In the genomic region with DNA sequence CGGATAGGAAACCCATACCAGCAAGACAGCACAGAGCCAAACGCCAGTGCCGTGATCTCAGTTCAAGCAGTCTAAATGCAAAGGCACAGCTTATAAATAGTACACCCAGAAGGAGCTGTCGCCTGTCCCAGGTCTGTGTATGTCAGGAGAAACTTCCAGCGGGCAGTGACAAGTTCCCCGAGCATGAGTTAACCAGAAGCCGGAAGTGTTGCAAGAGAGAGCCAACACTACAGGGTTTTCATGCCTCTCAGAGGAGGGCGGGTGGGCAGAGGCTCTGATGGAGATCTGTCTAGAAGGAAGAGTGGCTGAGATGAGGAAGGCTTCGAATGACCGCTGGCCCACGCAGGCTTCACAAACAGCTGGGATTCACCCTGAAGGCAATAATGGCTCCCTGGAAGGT, we compare ENCODE assay signal across 22 mouse cellular contexts. TPM values are rescaled to one million over a fixed set of nuclear protein-coding genes. Genes with fewer than 3 reads are reported as not detected.
DNase-seq lines count a peak whose midpoint lies in the region; ATAC-seq and TF ChIP-seq lines count a peak whose summit lies in the region.
"Had no signal": no experiment of that assay in that cellular context is flagged by ENCODE, and none has a peak within 500 bp of the region (broad histone marks: within the 10 kb centered on the region; RNA-seq: fewer than 3 reads in every experiment).

No protein-coding gene starts in this region.

- intact Hi-C loops in gastrocnemius, adult 2 months (cut with DNase I), result no loop called here
- intact Hi-C loops in gastrocnemius, postnatal 14 days (cut with DNase I; ENCODE audit: low total_unique reads), result no loop called here

- H3K27ac ChIP-seq in gastrocnemius, adult 2 months, result peak overlapping the region; percentile 77
- H3K27ac ChIP-seq in heart, embryonic 16.5 days (ENCODE audit: low read length), result peak overlapping the region; percentile 59; the same call in 1 of the 2 replicates
- no peak overlapping the region for H3K27ac ChIP-seq in hindbrain, postnatal 0 days
- no peak overlapping the region for H3K27ac ChIP-seq in midbrain, embryonic 10.5 days (replicated peaks)
- H3K27ac ChIP-seq: limb, embryonic 13.5 days; midbrain, embryonic 15.5 days had no signal

- peaks cover 2% of the 10 kb centered on the region; the same call in 1 of the 2 replicates for H3K4me1 ChIP-seq in heart, embryonic 16.5 days (ENCODE audit: control insufficient read depth, insufficient read depth, low read length)
- peaks cover 23% of the 10 kb centered on the region for H3K4me1 ChIP-seq in E14TG2a.4 (replicated peaks; ENCODE audit: low read depth, low read length)
- no peaks in the 10 kb centered on the region for H3K4me1 ChIP-seq in hindbrain, postnatal 0 days (ENCODE audit: insufficient read depth, low read length)
- H3K4me1 ChIP-seq in midbrain, embryonic 10.5 days, result no peaks in the 10 kb centered on the region
- H3K4me1 ChIP-seq: midbrain, embryonic 15.5 days had no signal

- H3K9me3 ChIP-seq in heart, embryonic 16.5 days (replicated peaks; ENCODE audit: control insufficient read depth, low read length), result no peaks in the 10 kb centered on the region
- no peaks in the 10 kb centered on the region for H3K9me3 ChIP-seq in E14TG2a.4 (ENCODE audit: low read length)
- no peaks in the 10 kb centered on the region for H3K9me3 ChIP-seq in hindbrain, postnatal 0 days (ENCODE audit: low read length)
- no peaks in the 10 kb centered on the region for H3K9me3 ChIP-seq in midbrain, embryonic 10.5 days (replicated peaks)
- H3K9me3 ChIP-seq: limb, embryonic 13.5 days; midbrain, embryonic 15.5 days had no signal

- peak overlapping the region; percentile 43 for H3K4me2 ChIP-seq in heart, embryonic 16.5 days (ENCODE audit: low read depth, low read length)
- H3K4me2 ChIP-seq in hindbrain, postnatal 0 days (ENCODE audit: low read depth, low read length), result no peak overlapping the region
- H3K4me2 ChIP-seq: limb, embryonic 13.5 days; midbrain, embryonic 15.5 days had no signal

- TF ChIP-seq CTCF in gastrocnemius, adult 2 months (IDR thresholded peaks at IDR 0.05), result no peak
- no peak for TF ChIP-seq CTCF in E14TG2a.4 (conservative IDR thresholded peaks at IDR 0.05; ENCODE audit: low read length)
- no peak for TF ChIP-seq CTCF in hindbrain, postnatal 0 days (IDR thresholded peaks at IDR 0.05; ENCODE audit: low read depth)

- H3K9ac ChIP-seq in heart, embryonic 16.5 days (ENCODE audit: low read length), result peak overlapping the region; percentile 25; the same call in 1 of the 2 replicates
- H3K9ac ChIP-seq in hindbrain, postnatal 0 days (replicated peaks; ENCODE audit: low read length), result no peak overlapping the region
- H3K9ac ChIP-seq: limb, embryonic 13.5 days; midbrain, embryonic 15.5 days had no signal

- peak; percentile 48 for DNase-seq in gastrocnemius, adult 2 months
- no peak for DNase-seq in gastrocnemius, postnatal 14 days
- DNase-seq in heart, adult 8-10 months (ENCODE audit: low spot score), result no peak
- no peak for DNase-seq in hindbrain, postnatal 0 days (ENCODE audit: low spot score)
- DNase-seq in midbrain, embryonic 10.5 days (ENCODE audit: low spot score), result no peak
- DNase-seq: cerebellum, adult 9-11 months; embryo, embryonic 11 days; kidney, adult 8-10 months; kidney, postnatal 4 days; right cerebral cortex, adult 18-20 months; thymus, adult 18-20 months had no signal

- ATAC-seq in heart, embryonic 16.5 days (replicated peaks; ENCODE audit: extremely low read depth, insufficient read depth, low FRiP score), result 0 out of 2 replicates have a peak, but pooled peaks have one; percentile 28
- peak; percentile 12 to 58; a peak in 1 of 4 replicates for ATAC-seq in hematopoietic stem cell, adult 5-6 weeks (replicated peaks in 1 of 2; ENCODE audit: insufficient read depth in 1 of 2, low FRiP score in 2 of 2, low TSS enrichment in 1 of 2, low read depth in 1 of 2, poor library complexity in 2 of 2, severe bottlenecking in 2 of 2)
- no peak for ATAC-seq in hindbrain, postnatal 0 days
- ATAC-seq: midbrain, embryonic 15.5 days had no signal

- H3K4me3 ChIP-seq in gastrocnemius, adult 2 months, result peak overlapping the region; percentile 36
- no peak overlapping the region for H3K4me3 ChIP-seq in heart, embryonic 16.5 days (ENCODE audit: low read length)
- H3K4me3 ChIP-seq in E14TG2a.4 (replicated peaks; ENCODE audit: low read length), result peak overlapping the region; percentile 35
- no peak overlapping the region for H3K4me3 ChIP-seq in hindbrain, postnatal 0 days (ENCODE audit: low read length)
- no peak overlapping the region for H3K4me3 ChIP-seq in midbrain, embryonic 10.5 days
- H3K4me3 ChIP-seq: limb, embryonic 13.5 days; midbrain, embryonic 15.5 days had no signal

- WGBS in heart, embryonic 16.5 days, result 51% methylated on average over 11 of the region's 11 CpGs
- WGBS in hindbrain, postnatal 0 days, result 83% methylated on average over 11 of the region's 11 CpGs
- 82% methylated on average over 11 of the region's 11 CpGs for WGBS in midbrain, embryonic 10.5 days

- no peaks in the 10 kb centered on the region for H3K27me3 ChIP-seq in heart, embryonic 16.5 days (ENCODE audit: control insufficient read depth, insufficient read depth, low read length)
- no peaks in the 10 kb centered on the region; the same call in 1 of the 2 replicates for H3K27me3 ChIP-seq in E14TG2a.4 (ENCODE audit: insufficient read depth, low read length)
- no peaks in the 10 kb centered on the region for H3K27me3 ChIP-seq in hindbrain, postnatal 0 days (ENCODE audit: insufficient read depth, low read length)
- no peaks in the 10 kb centered on the region for H3K27me3 ChIP-seq in midbrain, embryonic 10.5 days (ENCODE audit: low read depth, poor library complexity, severe bottlenecking)
- H3K27me3 ChIP-seq: limb, embryonic 13.5 days; midbrain, embryonic 15.5 days had no signal

- H3K36me3 ChIP-seq in heart, embryonic 16.5 days (ENCODE audit: control insufficient read depth, insufficient read depth), result no peaks in the 10 kb centered on the region
- no peaks in the 10 kb centered on the region for H3K36me3 ChIP-seq in E14TG2a.4 (ENCODE audit: insufficient read depth, low read length)
- H3K36me3 ChIP-seq in hindbrain, postnatal 0 days (ENCODE audit: insufficient read depth, low read length), result no peaks in the 10 kb centered on the region
- H3K36me3 ChIP-seq in midbrain, embryonic 10.5 days, result no peaks in the 10 kb centered on the region
- H3K36me3 ChIP-seq: limb, embryonic 13.5 days; midbrain, embryonic 15.5 days had no signal

RNA-seq across cellular contexts. Expression of a gene that starts 5.2 kb away (rescaled TPM):
- under 1 TPM in 1 of 2 experiments, not detected in 1; 0.33 TPM for total RNA-seq in gastrocnemius, adult 2 months (2021)
- total RNA-seq in gastrocnemius, postnatal 14 days (2021), result not detected
- polyA plus RNA-seq in heart, embryonic 16.5 days (2015; fragmentation: Nextera tagmentation; extraction: Ambion mirVana), result 0.42 TPM in 1 of 2 replicates, not detected in the other
- total RNA-seq in heart, adult 8-10 months (2022), result 10 to 100 TPM in 2 of 4 experiments, 1 to 10 TPM in 2; 2.9 to 17.3 (median 7.6) TPM
- not detected in 2 replicates for total RNA-seq in hematopoietic stem cell, adult 5-6 weeks (2017)
- total RNA-seq in hindbrain, postnatal 0 days (2014; rRNA removed), result not detected in 2 replicates
- polyA plus RNA-seq in hindbrain, postnatal 0 days (2015; fragmentation: Nextera tagmentation; extraction: Ambion mirVana), result not detected in 2 replicates
- not detected in 2 replicates for polyA plus RNA-seq in midbrain, embryonic 10.5 days (2016; fragmentation: Nextera tagmentation; extraction: Ambion mirVana)
- total RNA-seq: layer of hippocampus, postnatal 10 days; left cerebral cortex, postnatal 10 days had no signal
- polyA plus RNA-seq: forebrain, embryonic 11.5 days; frontal cortex, adult 2 months; gonadal fat pad, adult 2 months; limb, embryonic 13.5 days; midbrain, embryonic 15.5 days had no signal

RNA-seq across cellular contexts. Expression of a gene that starts 31.6 kb away (rescaled TPM):
- total RNA-seq in gastrocnemius, adult 2 months (2021), result not detected
- total RNA-seq in gastrocnemius, postnatal 14 days (2021), result not detected
- polyA plus RNA-seq in heart, embryonic 16.5 days (2015; fragmentation: Nextera tagmentation; extraction: Ambion mirVana), result not detected in 2 replicates
- total RNA-seq in heart, adult 8-10 months (2022), result 1 to 10 TPM in 3 of 4 experiments, under 1 TPM in 1; 0.43 to 6.3 (median 2.7) TPM
- not detected in 2 replicates for total RNA-seq in hematopoietic stem cell, adult 5-6 weeks (2017)
- not detected in 2 replicates for total RNA-seq in hindbrain, postnatal 0 days (2014; rRNA removed)
- polyA plus RNA-seq in hindbrain, postnatal 0 days (2015; fragmentation: Nextera tagmentation; extraction: Ambion mirVana), result not detected in 2 replicates
- not detected in 2 replicates for polyA plus RNA-seq in midbrain, embryonic 10.5 days (2016; fragmentation: Nextera tagmentation; extraction: Ambion mirVana)
- total RNA-seq: adrenal gland, postnatal 4 days; layer of hippocampus, postnatal 10 days; left cerebral cortex, postnatal 10 days had no signal
- polyA plus RNA-seq: forebrain, embryonic 11.5 days; frontal cortex, adult 2 months; gonadal fat pad, adult 2 months; limb, embryonic 13.5 days; midbrain, embryonic 15.5 days had no signal

RNA-seq across cellular contexts. Expression of a gene that starts 42.7 kb away (rescaled TPM):
- 10 to 100 TPM; 10.3 to 22.8 TPM for total RNA-seq in gastrocnemius, adult 2 months (2021)
- total RNA-seq in gastrocnemius, postnatal 14 days (2021), result 10 to 100 TPM; 10.9 to 12.1 TPM
- 67.5 and 71.7 TPM in 2 replicates for polyA plus RNA-seq in heart, embryonic 16.5 days (2015; fragmentation: Nextera tagmentation; extraction: Ambion mirVana)
- total RNA-seq in heart, adult 8-10 months (2022), result 100 to 1,000 TPM; 108 to 158 (median 147) TPM
- total RNA-seq in hematopoietic stem cell, adult 5-6 weeks (2017), result 12.8 and 21.2 TPM in 2 replicates
- total RNA-seq in hindbrain, postnatal 0 days (2014; rRNA removed), result 7.9 and 17.5 TPM in 2 replicates
- 51.8 and 55.1 TPM in 2 replicates for polyA plus RNA-seq in hindbrain, postnatal 0 days (2015; fragmentation: Nextera tagmentation; extraction: Ambion mirVana)
- 35.6 and 53.6 TPM in 2 replicates for polyA plus RNA-seq in midbrain, embryonic 10.5 days (2016; fragmentation: Nextera tagmentation; extraction: Ambion mirVana)

Comparison
In these comparisons a context has a peak if more than half of its experiments do, and no peak if none do; other contexts are left out.
1. H3K27ac ChIP-seq: peak in gastrocnemius, adult 2 months (single experiment) and heart, embryonic 16.5 days (single experiment); none in hindbrain, postnatal 0 days (single experiment) and midbrain, embryonic 10.5 days (single experiment).
2. H3K4me3 ChIP-seq: peak in gastrocnemius, adult 2 months (single experiment) and E14TG2a.4 (single experiment); none in heart, embryonic 16.5 days (single experiment), hindbrain, postnatal 0 days (single experiment) and midbrain, embryonic 10.5 days (single experiment).